Mouse (Mus musculus): ENCODE data around the gene Taar7d.
"Not testable (repeated sequence)": the region's sequence is repeated elsewhere in the genome, so short reads cannot be mapped to it uniquely, and the experiment has no call there.

The Taar7d gene

GRCm38 (mm10) chr10:24026922-24027321 lies at the start of gene Taar7d:
Gene Taar7d (plus strand): TSS chr10:24027222.
- no peak for DNase-seq (ENCODE audit: low read depth, low spot score)

GRCm38 (mm10) chr10:23977958-23978357 lies 49.1 kb upstream of the Taar7d start:
- DNase-seq (ENCODE audit: low read depth, low spot score), result peak; percentile 7

- DNase-seq (ENCODE audit: low read depth, low spot score), result peak; percentile 59
Measured at GRCm38 (mm10) chr10:23978901-23979705, 47.9 kb upstream of the Taar7d start.

- DNase-seq (ENCODE audit: low read depth, low spot score), result no peak
Measured at GRCm38 (mm10) chr10:23985546-23985945, 41.5 kb upstream of the Taar7d start, which contains the start of gene Taar6. Gene Taar6 (minus strand): TSS chr10:23985646.

- DNase-seq (ENCODE audit: low read depth, low spot score), result no peak
Measured at GRCm38 (mm10) chr10:23986419-23986818, 40.6 kb upstream of the Taar7d start.

- no peak for DNase-seq (ENCODE audit: low read depth, low spot score)
Measured at GRCm38 (mm10) chr10:23993381-23993780, 33.6 kb upstream of the Taar7d start, which contains the start of gene Taar7a. Gene Taar7a (minus strand): TSS chr10:23993481.

- no peak for DNase-seq (ENCODE audit: low read depth, low spot score)
Measured at GRCm38 (mm10) chr10:23999639-24000038, 27.4 kb upstream of the Taar7d start, which contains the start of gene Taar7b. Gene Taar7b (plus strand): TSS chr10:23999939.

- no peak for DNase-seq (ENCODE audit: low read depth, low spot score)
Measured at GRCm38 (mm10) chr10:24006442-24006841, 20.6 kb upstream of the Taar7d start.

GRCm38 (mm10) chr10:24007034-24007433 lies 20.0 kb upstream of the Taar7d start:
- no peak for DNase-seq (ENCODE audit: low read depth, low spot score)

GRCm38 (mm10) chr10:24008143-24008542 lies 18.9 kb upstream of the Taar7d start:
- no peak for DNase-seq (ENCODE audit: low read depth, low spot score)

GRCm38 (mm10) chr10:24031347-24031746 lies 4.3 kb downstream of the Taar7d start:
- no peak for DNase-seq (ENCODE audit: low read depth, low spot score)

GRCm38 (mm10) chr10:24037314-24037713 lies 10.3 kb downstream of the Taar7d start, which contains the start of gene Taar7e:
Gene Taar7e (plus strand): TSS chr10:24037614.
- no peak for DNase-seq (ENCODE audit: low read depth, low spot score)

- DNase-seq (ENCODE audit: low read depth, low spot score), result no peak
Measured at GRCm38 (mm10) chr10:24040120-24040869, 13.3 kb downstream of the Taar7d start.

GRCm38 (mm10) chr10:24049210-24049609 lies 22.2 kb downstream of the Taar7d start, which contains the start of gene Taar7f:
Gene Taar7f (plus strand): TSS chr10:24049510.
- DNase-seq (ENCODE audit: low read depth, low spot score), result no peak

GRCm38 (mm10) chr10:24052039-24052438 lies 25.0 kb downstream of the Taar7d start:
- no peak for DNase-seq (ENCODE audit: low read depth, low spot score)

GRCm38 (mm10) chr10:24058986-24059385 lies 32.0 kb downstream of the Taar7d start:
- DNase-seq (ENCODE audit: low read depth, low spot score), result no peak

GRCm38 (mm10) chr10:24074751-24075150 lies 47.7 kb downstream of the Taar7d start:
- not testable (repeated sequence) for DNase-seq (ENCODE audit: low read depth, low spot score)

- DNase-seq (ENCODE audit: low read depth, low spot score), result not testable (repeated sequence)
Measured at GRCm38 (mm10) chr10:24076200-24076599, 49.2 kb downstream of the Taar7d start, which contains the start of gene Taar8a. Gene Taar8a (plus strand): TSS chr10:24076500.
